Comparison of ENCODE assay signal across 28 mouse cellular contexts in genomic region chr12:117679795-117680194, GRCm38 (mm10).
DNase-seq lines count a peak whose midpoint lies in the region; ATAC-seq and TF ChIP-seq lines count a peak whose summit lies in the region.
"Had no signal": no experiment of that assay in that cellular context is flagged by ENCODE, and none has a peak within 500 bp of the region (broad histone marks: within the 10 kb centered on the region; RNA-seq: fewer than 3 reads in every experiment).

No protein-coding gene starts in this region.

- intact Hi-C loops in heart, postnatal 10 days (cut with DNase I), result no loop called here

- H3K9ac ChIP-seq in forebrain, embryonic 13.5 days, result no peak overlapping the region
- H3K9ac ChIP-seq: limb, embryonic 15.5 days; liver, embryonic 13.5 days; lung, embryonic 14.5 days; midbrain, embryonic 15.5 days; neural tube, embryonic 15.5 days had no signal

- peaks cover 13% of the 10 kb centered on the region for H3K4me1 ChIP-seq in kidney, adult 2 months (ENCODE audit: control insufficient read depth, insufficient read depth, low read length)
- peaks cover 2% of the 10 kb centered on the region for H3K4me1 ChIP-seq in testis, adult 2 months (ENCODE audit: control insufficient read depth, insufficient read depth, low read length)
- H3K4me1 ChIP-seq in forebrain, embryonic 13.5 days, result peaks cover 6% of the 10 kb centered on the region; the same call in 1 of the 2 replicates
- H3K4me1 ChIP-seq: limb, embryonic 15.5 days; liver, embryonic 13.5 days had no signal

- H3K27ac ChIP-seq in kidney, adult 2 months (ENCODE audit: insufficient read depth, low read depth, low read length), result no peak overlapping the region
- H3K27ac ChIP-seq in testis, adult 2 months (ENCODE audit: control insufficient read depth, insufficient read depth, low read depth, low read length), result peak overlapping the region; percentile 39; the same call in 1 of the 2 replicates
- no peak overlapping the region for H3K27ac ChIP-seq in forebrain, embryonic 13.5 days
- H3K27ac ChIP-seq: hindbrain, postnatal 0 days; kidney, postnatal 0 days; limb, embryonic 10.5 days; limb, embryonic 15.5 days; liver, embryonic 13.5 days; midbrain, embryonic 10.5 days; midbrain, embryonic 15.5 days; neural tube, embryonic 15.5 days had no signal

- TF ChIP-seq POLR2A in kidney, adult 2 months (IDR thresholded peaks at IDR 0.05; ENCODE audit: low read depth, low read length), result no peak
- no peak for TF ChIP-seq POLR2A in testis, adult 2 months (IDR thresholded peaks at IDR 0.05; ENCODE audit: control insufficient read depth, low read depth, low read length)

- 50% methylated on average over 4 of the region's 4 CpGs for WGBS in kidney, adult 2 months
- WGBS in forebrain, embryonic 13.5 days, result 90% methylated on average over 4 of the region's 4 CpGs

- peak; percentile 93 for DNase-seq in heart, adult 11 months
- no peak for DNase-seq in heart, postnatal 10 days
- peak; percentile 43 for DNase-seq in kidney, adult 2 months
- DNase-seq in kidney, adult 18-20 months, result no peak
- DNase-seq in testis, postnatal 10 days (ENCODE audit: low spot score), result no peak
- DNase-seq: adrenal gland, postnatal 10 days; cerebellum, adult 11 months; cerebellum, adult 9-10 months; cerebellum, postnatal 36 days; gastrocnemius, postnatal 25 days; kidney, postnatal 4 days; liver, embryonic 13.5 days; lung, embryonic 14.5 days; retina, postnatal 1 day; right cerebral cortex, postnatal 14 days; thymus, postnatal 14 days had no signal

- no peaks in the 10 kb centered on the region for H3K9me3 ChIP-seq in forebrain, embryonic 13.5 days (replicated peaks)
- H3K9me3 ChIP-seq: limb, embryonic 10.5 days; limb, embryonic 15.5 days; liver, embryonic 13.5 days; midbrain, embryonic 10.5 days; midbrain, embryonic 15.5 days; neural tube, embryonic 15.5 days had no signal

- no peaks in the 10 kb centered on the region for H3K36me3 ChIP-seq in kidney, adult 2 months (ENCODE audit: control insufficient read depth, insufficient read depth, low read length)
- H3K36me3 ChIP-seq in testis, adult 2 months (ENCODE audit: control insufficient read depth, insufficient read depth, low read length), result no peaks in the 10 kb centered on the region
- H3K36me3 ChIP-seq in forebrain, embryonic 13.5 days (ENCODE audit: poor library complexity, severe bottlenecking), result no peaks in the 10 kb centered on the region
- H3K36me3 ChIP-seq: limb, embryonic 10.5 days; limb, embryonic 15.5 days; liver, embryonic 13.5 days; midbrain, embryonic 10.5 days; midbrain, embryonic 15.5 days; neural tube, embryonic 15.5 days had no signal

- no peak overlapping the region for H3K4me3 ChIP-seq in kidney, adult 2 months (ENCODE audit: insufficient read depth, low read depth, low read length)
- H3K4me3 ChIP-seq in testis, adult 2 months (ENCODE audit: control insufficient read depth, low read depth, low read length), result no peak overlapping the region
- H3K4me3 ChIP-seq in forebrain, embryonic 13.5 days, result no peak overlapping the region
- H3K4me3 ChIP-seq: limb, embryonic 10.5 days; limb, embryonic 15.5 days; liver, embryonic 13.5 days; midbrain, embryonic 10.5 days; midbrain, embryonic 15.5 days; neural tube, embryonic 15.5 days had no signal

- TF ChIP-seq CTCF in kidney, adult 2 months (conservative IDR thresholded peaks at IDR 0.05; ENCODE audit: insufficient read depth, insufficient read length, low read depth, low read length), result no peak
- TF ChIP-seq CTCF in testis, adult 2 months (IDR thresholded peaks at IDR 0.05; ENCODE audit: control insufficient read depth, insufficient read depth, insufficient replicate concordance, low read depth, low read length), result no peak

- ATAC-seq in forebrain, embryonic 13.5 days, result no peak
- ATAC-seq: forebrain, embryonic 14.5 days; hindbrain, postnatal 0 days; intestine, postnatal 0 days; midbrain, embryonic 15.5 days; Patski had no signal

- H3K4me2 ChIP-seq in forebrain, embryonic 13.5 days, result no peak overlapping the region
- H3K4me2 ChIP-seq: limb, embryonic 15.5 days; liver, embryonic 13.5 days; lung, embryonic 14.5 days; midbrain, embryonic 15.5 days; neural tube, embryonic 15.5 days had no signal

- H3K27me3 ChIP-seq in kidney, adult 2 months (replicated peaks; ENCODE audit: control insufficient read depth, insufficient read depth, low read length), result no peaks in the 10 kb centered on the region
- no peaks in the 10 kb centered on the region for H3K27me3 ChIP-seq in testis, adult 2 months (ENCODE audit: control insufficient read depth, insufficient read depth, low read length)
- 0 out of 2 replicates have a peak, but pooled peaks cover 2% of the 10 kb centered on the region for H3K27me3 ChIP-seq in forebrain, embryonic 13.5 days
- H3K27me3 ChIP-seq: limb, embryonic 15.5 days; liver, embryonic 13.5 days; midbrain, embryonic 15.5 days; neural tube, embryonic 15.5 days; Patski had no signal

Comparison
In these comparisons a context has a peak if more than half of its experiments do, and no peak if none do; other contexts are left out.
1. DNase-seq: peak in heart, adult 11 months (single experiment) and kidney, adult 2 months (single experiment); none in heart, postnatal 10 days (0 of 2), kidney, adult 18-20 months (single experiment) and testis, postnatal 10 days (single experiment).